Mouse (Mus musculus) liver, embryonic 12.5 days (tissue): ENCODE measurements around the gene Ttc28. TPM values are rescaled to one million over a fixed set of nuclear protein-coding genes. Genes with fewer than 3 reads are reported as not detected.

Experiments
- ATAC-seq: fragments of 200-750 bp; cut with Nextera tagmentation; 2 replicates; pipeline ENCODE4 v1.8.0; 2017; ENCODE audit warnings: moderate number of reproducible peaks, mild to moderate bottlenecking, moderate library complexity
- H3K27ac ChIP-seq: fragments of 300-500 bp; sonication (generic); 2 replicates; pipeline ENCODE4 v1.5.1; 2016; ENCODE audit warnings: mild to moderate bottlenecking
- H3K27me3 ChIP-seq: fragments of 300-500 bp; sonication (generic); replicated peaks from 2 replicates; pipeline ENCODE4 v1.6.1; 2016; ENCODE audit warnings: mild to moderate bottlenecking, moderate library complexity
- H3K36me3 ChIP-seq: fragments of 300-500 bp; sonication (generic); 2 replicates; pipeline ENCODE4 v1.6.1; 2016; ENCODE audit warnings: mild to moderate bottlenecking, moderate library complexity
- H3K4me1 ChIP-seq: fragments of 300-500 bp; sonication (generic); 2 replicates; pipeline ENCODE4 v1.6.1; 2016
- H3K4me2 ChIP-seq: fragments of 300-500 bp; sonication (generic); 2 replicates; pipeline ENCODE4 v1.6.1; 2016; ENCODE audit warnings: mild to moderate bottlenecking, moderate library complexity
- H3K4me3 ChIP-seq: fragments of 300-500 bp; sonication (generic); 2 replicates; pipeline ENCODE4 v1.5.1; 2016; ENCODE audit warnings: mild to moderate bottlenecking, moderate library complexity
- H3K9ac ChIP-seq: fragments of 300-500 bp; sonication (generic); 2 replicates; pipeline ENCODE4 v1.6.1; 2016; ENCODE audit warnings: mild to moderate bottlenecking, moderate library complexity
- H3K9me3 ChIP-seq: fragments of 300-500 bp; sonication (generic); replicated peaks from 2 replicates; pipeline ENCODE4 v1.6.1; 2016; ENCODE audit warnings: mild to moderate bottlenecking, moderate library complexity
- WGBS: fragments of 180-500 bp; shearing (Covaris S2); methylation state at CpG from one replicate; pipeline ENCODE4 v1.1.7; 2016; ENCODE audit not compliant: insufficient replicate concordance; 5-methylcytosine and 5-hydroxymethylcytosine counted together
- polyA plus RNA-seq: library from polyadenylated mRNA; unstranded; fragments of >200 nt; fragmentation: Nextera tagmentation; extraction: Ambion mirVana; gene quantifications from 2 replicates; pipeline ENCODE4 v1.2.1, GENCODE M21; 2016

Gene Ttc28
- polyA plus RNA-seq, 1 experiment from 2014 or later, result 1.8 TPM

- no peak overlapping the region for H3K4me3 ChIP-seq
- H3K9me3 ChIP-seq, result no peaks in the 10 kb centered on the region
- H3K36me3 ChIP-seq, result peaks cover 3% of the 10 kb centered on the region
- peaks cover 14% of the 10 kb centered on the region for H3K4me1 ChIP-seq
- no peak for ATAC-seq
- H3K27me3 ChIP-seq, result 0 out of 2 replicates have a peak, but pooled peaks cover 4% of the 10 kb centered on the region
- H3K27ac ChIP-seq, result no peak overlapping the region
- H3K4me2 ChIP-seq, result no peak overlapping the region
- WGBS, result 56% methylated on average over 12 of the region's 12 CpGs
- no peak overlapping the region for H3K9ac ChIP-seq
Observed at GRCm38 (mm10) chr5:111229041-111229394, 349.4 kb downstream of the Ttc28 start.

GRCm38 (mm10) chr5:111229671-111230070, 350.1 kb downstream of the Ttc28 start:
- 53% methylated on average over 3 of the region's 3 CpGs for WGBS
- no peak for ATAC-seq
- Histone ChIP-seq H3K27ac (no peak overlapping the region), H3K27me3 (0 out of 2 replicates have a peak, but pooled peaks cover 4% of the 10 kb centered on the region), H3K9me3 (no peaks in the 10 kb centered on the region), H3K36me3 (no peaks in the 10 kb centered on the region), H3K9ac (no peak overlapping the region), H3K4me3 (no peak overlapping the region), H3K4me2 (no peak overlapping the region), H3K4me1 (peaks cover 14% of the 10 kb centered on the region)

GRCm38 (mm10) chr5:111231044-111231443, 351.4 kb downstream of the Ttc28 start:
- Histone ChIP-seq H3K9ac (no peak overlapping the region), H3K4me1 (peaks cover 14% of the 10 kb centered on the region), H3K36me3 (no peaks in the 10 kb centered on the region), H3K27ac (no peak overlapping the region), H3K4me2 (no peak overlapping the region), H3K9me3 (no peaks in the 10 kb centered on the region), H3K27me3 (0 out of 2 replicates have a peak, but pooled peaks cover 4% of the 10 kb centered on the region), H3K4me3 (no peak overlapping the region)
- no peak for ATAC-seq
- WGBS, result 76% methylated on average over 13 of the region's 13 CpGs

GRCm38 (mm10) chr5:111231769-111232168, 352.2 kb downstream of the Ttc28 start:
- Histone ChIP-seq H3K9ac (no peak overlapping the region), H3K4me3 (no peak overlapping the region), H3K4me1 (peaks cover 14% of the 10 kb centered on the region), H3K27ac (no peak overlapping the region), H3K36me3 (no peaks in the 10 kb centered on the region), H3K27me3 (0 out of 2 replicates have a peak, but pooled peaks cover 4% of the 10 kb centered on the region), H3K4me2 (no peak overlapping the region), H3K9me3 (no peaks in the 10 kb centered on the region)
- no peak for ATAC-seq
- 70% methylated on average over 1 of the region's 1 CpGs for WGBS

- 64% methylated on average over 24 of the region's 24 CpGs for WGBS
- 0 out of 2 replicates have a peak, but pooled peaks cover 4% of the 10 kb centered on the region for H3K27me3 ChIP-seq
- no peak overlapping the region for H3K9ac ChIP-seq
- H3K4me1 ChIP-seq, result peaks cover 11% of the 10 kb centered on the region
- H3K27ac ChIP-seq, result no peak overlapping the region
- H3K4me2 ChIP-seq, result no peak overlapping the region
- ATAC-seq, result no peak
- no peaks in the 10 kb centered on the region for H3K36me3 ChIP-seq
- H3K4me3 ChIP-seq, result no peak overlapping the region
- no peaks in the 10 kb centered on the region for H3K9me3 ChIP-seq
Observed at GRCm38 (mm10) chr5:111233022-111233709, 353.6 kb downstream of the Ttc28 start.

GRCm38 (mm10) chr5:111235131-111235530, 355.5 kb downstream of the Ttc28 start:
- 78% methylated on average over 12 of the region's 12 CpGs for WGBS
- no peak overlapping the region for H3K9ac ChIP-seq
- H3K27me3 ChIP-seq, result no peaks in the 10 kb centered on the region
- no peaks in the 10 kb centered on the region for H3K36me3 ChIP-seq
- no peak overlapping the region for H3K27ac ChIP-seq
- H3K4me1 ChIP-seq, result peaks cover 12% of the 10 kb centered on the region
- no peak overlapping the region for H3K4me3 ChIP-seq
- H3K4me2 ChIP-seq, result no peak overlapping the region
- ATAC-seq, result no peak
- H3K9me3 ChIP-seq, result no peaks in the 10 kb centered on the region

GRCm38 (mm10) chr5:111237176-111237636, 357.6 kb downstream of the Ttc28 start:
- no peak overlapping the region for H3K4me3 ChIP-seq
- no peak overlapping the region for H3K27ac ChIP-seq
- no peak overlapping the region for H3K9ac ChIP-seq
- H3K36me3 ChIP-seq, result no peaks in the 10 kb centered on the region
- 0 out of 2 replicates have a peak, but pooled peaks cover 2% of the 10 kb centered on the region for H3K27me3 ChIP-seq
- H3K4me1 ChIP-seq, result peaks cover 12% of the 10 kb centered on the region
- WGBS, result 78% methylated on average over 9 of the region's 9 CpGs
- no peak overlapping the region for H3K4me2 ChIP-seq
- no peak for ATAC-seq
- H3K9me3 ChIP-seq, result no peaks in the 10 kb centered on the region

- Histone ChIP-seq H3K4me1 (0 out of 2 replicates have a peak, but pooled peaks cover 8% of the 10 kb centered on the region), H3K4me3 (no peak overlapping the region), H3K9me3 (no peaks in the 10 kb centered on the region), H3K27ac (no peak overlapping the region), H3K4me2 (no peak overlapping the region), H3K36me3 (no peaks in the 10 kb centered on the region), H3K9ac (no peak overlapping the region), H3K27me3 (0 out of 2 replicates have a peak, but pooled peaks cover 2% of the 10 kb centered on the region)
- ATAC-seq, result peak; percentile 85
- 15% methylated on average over 7 of the region's 7 CpGs for WGBS
Observed at GRCm38 (mm10) chr5:111239223-111239622, 359.6 kb downstream of the Ttc28 start.

GRCm38 (mm10) chr5:111243447-111244040, 363.9 kb downstream of the Ttc28 start:
- no peak overlapping the region for H3K9ac ChIP-seq
- H3K9me3 ChIP-seq, result no peaks in the 10 kb centered on the region
- ATAC-seq, result no peak
- H3K36me3 ChIP-seq, result no peaks in the 10 kb centered on the region
- H3K27me3 ChIP-seq, result 0 out of 2 replicates have a peak, but pooled peaks cover 2% of the 10 kb centered on the region
- WGBS, result 55% methylated on average over 14 of the region's 14 CpGs
- peaks cover 22% of the 10 kb centered on the region; the same call in 1 of the 2 replicates for H3K4me1 ChIP-seq
- H3K4me2 ChIP-seq, result no peak overlapping the region
- H3K27ac ChIP-seq, result no peak overlapping the region
- no peak overlapping the region for H3K4me3 ChIP-seq

- no peak overlapping the region for H3K27ac ChIP-seq
- H3K4me1 ChIP-seq, result peaks cover 21% of the 10 kb centered on the region; the same call in 1 of the 2 replicates
- H3K36me3 ChIP-seq, result no peaks in the 10 kb centered on the region
- whole genome bisulfite sequencing, result 64% methylated on average over 9 of the region's 9 CpGs
- no peaks in the 10 kb centered on the region for H3K9me3 ChIP-seq
- 0 out of 2 replicates have a peak, but pooled peaks cover 2% of the 10 kb centered on the region for H3K27me3 ChIP-seq
- H3K4me2 ChIP-seq, result no peak overlapping the region
- no peak overlapping the region for H3K4me3 ChIP-seq
- no peak for ATAC-seq
- H3K9ac ChIP-seq, result no peak overlapping the region
Observed at GRCm38 (mm10) chr5:111244061-111244460, 364.5 kb downstream of the Ttc28 start.

- Histone ChIP-seq H3K27me3 (no peaks in the 10 kb centered on the region), H3K9ac (no peak overlapping the region), H3K4me3 (no peak overlapping the region), H3K27ac (no peak overlapping the region), H3K4me2 (no peak overlapping the region), H3K9me3 (no peaks in the 10 kb centered on the region), H3K36me3 (no peaks in the 10 kb centered on the region), H3K4me1 (peaks cover 16% of the 10 kb centered on the region; the same call in 1 of the 2 replicates)
- no peak for ATAC-seq
- WGBS, result 57% methylated on average over 10 of the region's 10 CpGs
Observed at GRCm38 (mm10) chr5:111247571-111248265, 368.1 kb downstream of the Ttc28 start.

- 59% methylated on average over 3 of the region's 3 CpGs for WGBS
- no peak for ATAC-seq
- H3K27ac ChIP-seq, result no peak overlapping the region
- no peak overlapping the region for H3K9ac ChIP-seq
- no peak overlapping the region for H3K4me2 ChIP-seq
- no peaks in the 10 kb centered on the region for H3K36me3 ChIP-seq
- H3K27me3 ChIP-seq, result no peaks in the 10 kb centered on the region
- peaks cover 6% of the 10 kb centered on the region; the same call in 1 of the 2 replicates for H3K4me1 ChIP-seq
- no peaks in the 10 kb centered on the region for H3K9me3 ChIP-seq
- H3K4me3 ChIP-seq, result no peak overlapping the region
Observed at GRCm38 (mm10) chr5:111252147-111252546, 372.5 kb downstream of the Ttc28 start.
